Mouse (Mus musculus) left cerebral cortex, postnatal 4 days (tissue): ENCODE results near the gene Agtpbp1. TPM values are rescaled to one million over a fixed set of nuclear protein-coding genes. Genes with fewer than 3 reads are reported as not detected.
"Not testable (repeated sequence)": the region's sequence is repeated elsewhere in the genome, so short reads cannot be mapped to it uniquely, and the experiment has no call there.

Experiments
- DNase-seq: peaks from one replicate; pipeline ENCODE4 v3.0.0-alpha.2; 2022
- intact Hi-C: fragments of 180-260 bp; cut with DNase I; formaldehyde crosslinking; loops from one replicate; pipeline ENCODE4 v1.15.1; 2025
- total RNA-seq, 2 experiments: library from RNA; stranded (reverse); gene quantifications; 2 replicates each; pipeline ENCODE4 v1.2.3; 2021

Agtpbp1 gene
- total RNA-seq, 2 experiments from 2014 or later, result 329 to 336 TPM

GRCm38 (mm10) chr13:59489143-59489542, 95.9 kb downstream of the Agtpbp1 start:
- no peak for DNase-seq
- intact Hi-C loops, result loop anchor here (10.0 kb wide), 1 partner anchor 854 kb away; no protein-coding TSS in a partner anchor

DNA sequence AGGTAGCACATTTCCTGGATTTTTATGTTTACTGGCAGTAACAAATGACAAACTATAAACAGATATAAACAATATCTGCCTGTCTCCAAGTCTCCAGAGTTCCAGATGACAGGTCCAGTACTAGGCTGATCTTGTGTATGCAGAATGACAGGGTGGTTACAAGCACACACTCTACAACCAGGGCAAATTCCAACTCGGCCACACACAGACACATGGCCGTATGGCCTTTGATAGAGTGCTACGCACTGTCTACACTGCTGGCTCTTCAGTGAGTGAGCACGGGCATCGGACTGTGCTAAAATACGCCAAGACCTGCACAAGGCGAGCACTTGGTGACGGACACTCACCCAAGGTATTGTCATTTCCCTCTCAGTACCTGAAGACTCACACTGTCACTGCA, 97.7 kb downstream of the Agtpbp1 start:
- no peak for DNase-seq
- intact Hi-C loops, result loop anchor here (10.0 kb wide), 1 partner anchor 852 kb away; no protein-coding TSS in a partner anchor

DNA sequence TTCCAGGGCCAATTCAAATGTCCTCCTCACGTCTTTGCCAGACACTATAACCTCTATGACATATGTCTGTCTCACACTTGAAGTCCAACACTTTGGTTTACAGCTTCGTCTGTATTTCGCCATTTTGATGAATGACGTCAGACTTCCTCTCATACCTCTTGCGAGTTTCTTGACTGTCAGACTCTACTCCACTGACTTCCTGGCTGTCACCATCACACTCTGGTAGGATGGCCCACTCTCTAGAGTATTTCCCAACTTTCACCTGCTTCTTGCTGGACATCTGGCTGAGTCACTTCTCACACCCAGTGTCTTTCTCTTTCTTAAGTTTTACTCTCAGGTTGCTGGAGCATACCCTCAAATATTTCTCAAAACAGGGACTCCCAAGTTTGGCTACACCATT, 98.8 kb downstream of the Agtpbp1 start:
- intact Hi-C loops, result loop anchor here (10.0 kb wide), 1 partner anchor 851 kb away; no protein-coding TSS in a partner anchor
- no peak for DNase-seq

GRCm38 (mm10) chr13:59485456-59485855, 99.6 kb downstream of the Agtpbp1 start:
- no peak for DNase-seq
- intact Hi-C loops, result loop anchor here (10.0 kb wide), 1 partner anchor 851 kb away; no protein-coding TSS in a partner anchor

- intact Hi-C loops, result loop anchor here (10.0 kb wide), 1 partner anchor 847 kb away; no protein-coding TSS in a partner anchor
- no peak for DNase-seq
Measured at GRCm38 (mm10) chr13:59481484-59481855, 103.6 kb downstream of the Agtpbp1 start.

GRCm38 (mm10) chr13:59480599-59481483, 104.2 kb downstream of the Agtpbp1 start:
- no peak for DNase-seq
- intact Hi-C loops, result loop anchor here (10.0 kb wide), 1 partner anchor 846 kb away; no protein-coding TSS in a partner anchor

- intact Hi-C loops, DNase-seq: not testable (repeated sequence)
Measured at GRCm38 (mm10) chr13:59477928-59478327, 107.1 kb downstream of the Agtpbp1 start.

- intact Hi-C loops, result no loop called here
- no peak for DNase-seq
Measured at GRCm38 (mm10) chr13:59477451-59477850, 107.6 kb downstream of the Agtpbp1 start.

GRCm38 (mm10) chr13:59474973-59475372, 110.1 kb downstream of the Agtpbp1 start:
- no peak for DNase-seq
- intact Hi-C loops, result no loop called here

- intact Hi-C loops, result no loop called here
- DNase-seq, result no peak
Measured at GRCm38 (mm10) chr13:59473341-59473740, 111.7 kb downstream of the Agtpbp1 start.

DNA sequence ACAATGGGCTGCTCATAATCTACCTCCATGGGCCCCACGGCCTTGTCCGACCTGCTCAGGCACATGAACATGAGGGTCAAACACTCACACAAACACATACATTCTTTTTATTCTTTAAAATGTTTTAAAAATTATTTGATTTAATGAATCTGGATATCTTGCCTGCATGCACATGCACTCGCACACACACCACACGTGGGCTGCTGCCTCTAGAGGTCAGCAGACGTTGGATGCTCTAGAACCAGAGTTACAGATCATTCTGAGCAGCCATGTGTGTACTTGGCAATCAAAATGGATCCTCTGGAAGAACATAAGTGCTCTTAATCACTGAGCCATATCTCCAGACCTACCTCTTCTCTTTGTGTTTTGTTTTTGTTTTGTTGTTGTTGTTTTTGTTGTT, 112.8 kb downstream of the Agtpbp1 start:
- no peak for DNase-seq
- intact Hi-C loops, result no loop called here

DNA sequence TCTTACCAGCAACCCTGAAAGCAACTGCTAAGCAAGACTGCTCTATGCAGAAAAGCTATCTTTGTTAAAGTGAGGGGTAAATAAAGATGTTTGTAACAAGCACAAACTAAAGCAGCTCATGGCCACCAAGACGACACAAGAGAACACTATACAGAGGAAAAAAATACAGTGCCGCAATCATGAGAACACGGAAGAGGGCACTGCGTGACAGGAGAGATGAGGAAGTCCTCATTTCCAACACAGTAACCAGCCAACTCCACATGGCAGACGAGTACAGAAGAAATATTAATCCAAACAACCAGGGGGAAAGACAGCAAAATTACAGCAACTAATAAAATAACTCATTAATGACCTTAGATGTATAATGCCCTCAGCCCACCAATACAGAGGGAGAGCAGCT, 115.3 kb downstream of the Agtpbp1 start:
- DNase-seq, result no peak
- intact Hi-C loops, result no loop called here

GRCm38 (mm10) chr13:59468181-59468802, 116.7 kb downstream of the Agtpbp1 start:
- DNase-seq, result no peak

DNA sequence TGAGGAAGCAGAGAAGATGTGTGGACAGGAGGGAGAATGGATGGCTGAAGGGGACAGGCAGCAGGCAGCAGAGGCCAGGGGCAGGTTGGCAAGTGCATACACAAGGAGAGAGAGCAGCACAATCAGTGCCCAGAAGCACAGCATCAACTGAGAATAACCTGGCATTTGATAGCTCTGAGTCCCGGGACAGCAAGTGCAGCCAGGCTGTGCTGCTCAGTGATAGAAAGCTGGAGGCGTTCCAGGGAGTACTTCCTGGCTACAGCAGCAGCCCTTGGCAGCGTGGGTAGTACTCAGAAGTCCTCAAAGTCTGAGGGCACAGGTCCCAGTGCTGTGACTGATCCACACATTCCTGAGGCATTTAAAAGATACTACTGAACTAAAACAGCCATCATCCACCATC, 117.4 kb downstream of the Agtpbp1 start:
- intact Hi-C loops, result no loop called here

More at GRCm38 (mm10) chr13:59468181-59468802, 116.7 kb downstream of the Agtpbp1 start:
- intact Hi-C loops, result no loop called here

DNA sequence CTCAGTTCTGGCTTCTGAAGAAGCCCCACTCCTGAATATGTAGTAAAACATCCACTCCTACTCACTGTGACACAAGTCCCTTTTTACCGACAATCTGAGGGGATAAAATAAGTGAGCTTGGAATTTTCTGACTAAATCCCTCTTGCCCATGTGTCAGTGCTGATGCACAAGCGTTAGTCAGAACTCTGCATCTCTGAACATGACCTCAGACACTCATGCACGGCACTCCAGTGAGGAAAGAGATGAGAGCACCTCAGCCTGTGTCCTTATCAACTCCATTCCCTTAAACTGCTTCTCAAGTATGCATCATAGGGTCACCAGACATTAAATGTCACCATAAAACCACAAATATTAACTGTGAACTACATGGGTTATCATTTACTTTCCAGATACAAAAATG, 124.1 kb downstream of the Agtpbp1 start:
- DNase-seq, result no peak

More for the DNA sequence above, 117.4 kb downstream of the Agtpbp1 start:
- peak; percentile 76 for DNase-seq

DNA sequence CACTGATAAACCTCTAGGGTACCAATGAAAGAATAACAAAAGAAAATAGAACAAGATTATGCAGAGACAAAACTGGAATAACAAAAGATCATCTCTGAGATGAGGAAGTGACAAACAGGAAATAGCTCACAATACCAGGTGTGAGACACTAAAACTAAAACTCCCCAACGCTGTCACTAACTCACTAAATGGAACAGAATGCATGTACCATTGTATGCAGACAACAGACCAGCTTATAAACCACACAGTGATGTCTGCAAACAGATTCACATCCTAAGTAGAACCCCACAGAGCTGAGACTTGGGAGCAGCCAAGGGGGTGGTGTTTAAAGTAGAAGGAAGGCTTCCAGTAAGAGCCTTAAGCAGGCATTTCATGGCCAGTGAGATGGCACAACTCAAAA, 128.8 kb downstream of the Agtpbp1 start:
- intact Hi-C loops, result no loop called here
- no peak for DNase-seq

More for the DNA sequence above, 124.1 kb downstream of the Agtpbp1 start:
- intact Hi-C loops, result no loop called here

GRCm38 (mm10) chr13:59454001-59454785, 130.8 kb downstream of the Agtpbp1 start:
- intact Hi-C loops, result no loop called here
- peak; percentile 23 for DNase-seq

DNA sequence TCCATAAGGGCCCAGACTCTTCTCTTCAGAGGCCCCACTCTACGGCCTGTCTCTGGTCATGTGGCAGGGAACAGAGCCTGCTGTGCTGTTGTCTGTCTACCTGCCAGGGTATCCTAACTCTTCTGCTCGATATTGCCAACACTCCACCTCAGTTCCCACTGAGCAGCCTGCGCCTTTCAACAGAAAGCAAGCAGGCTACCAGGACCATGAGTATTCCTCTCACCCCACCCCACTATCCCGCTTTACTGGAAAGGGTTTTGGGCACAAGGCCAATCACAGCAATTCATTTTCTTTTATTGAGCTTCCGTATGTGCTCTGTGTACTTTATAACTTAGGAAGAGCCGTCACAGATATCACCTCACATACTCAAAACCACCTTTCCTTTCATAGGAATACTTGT, 131.4 kb downstream of the Agtpbp1 start:
- intact Hi-C loops, result no loop called here
- DNase-seq, result no peak

DNA sequence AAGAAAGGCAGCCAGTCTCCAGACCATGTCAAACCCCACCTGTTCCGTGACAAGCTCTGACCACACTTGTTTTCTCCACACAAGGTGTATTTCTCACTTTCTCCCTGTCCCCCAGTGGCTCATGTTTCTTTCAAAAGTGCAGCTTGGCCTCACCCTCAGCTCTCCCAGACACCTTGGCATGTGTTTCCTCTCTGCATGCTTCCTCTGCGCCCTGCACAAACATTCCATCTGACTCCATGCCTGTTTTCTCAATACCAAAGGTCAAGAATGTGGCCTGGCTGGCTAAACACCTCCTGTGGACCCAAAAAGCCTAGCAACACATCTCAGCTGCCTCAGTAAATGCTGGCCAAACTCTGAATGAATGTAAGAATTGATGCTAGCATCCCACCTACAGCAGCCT, 132.0 kb downstream of the Agtpbp1 start:
- intact Hi-C loops, result no loop called here
- DNase-seq, result no peak

GRCm38 (mm10) chr13:59450840-59451239, 134.2 kb downstream of the Agtpbp1 start:
- intact Hi-C loops, result no loop called here
- no peak for DNase-seq

GRCm38 (mm10) chr13:59447130-59447529, 137.9 kb downstream of the Agtpbp1 start:
- intact Hi-C loops, result no loop called here

More at GRCm38 (mm10) chr13:59447130-59447529, 137.9 kb downstream of the Agtpbp1 start:
- DNase-seq, result no peak
